Mouse (Mus musculus) yolk sac, embryonic 10.5 days (tissue): ENCODE results near the gene Wdpcp.
A peak's percentile ranks its signal among the peaks of the same experiment; 100 is the strongest.
"Not testable (repeated sequence)": the region's sequence is repeated elsewhere in the genome, so short reads cannot be mapped to it uniquely, and the experiment has no call there.

ENCODE experiments used
- DNase-seq: peaks from one replicate; pipeline ENCODE4 v3.0.0-alpha.2; 2017; ENCODE audit warnings: low spot score

Wdpcp gene

GRCm38 (mm10) chr11:21571700-21572381, at the start of gene Wdpcp, which contains the start of gene Mdh1:
Gene Wdpcp (plus strand): TSS chr11:21572235.
Gene Mdh1 (minus strand): TSS chr11:21572367.
- DNase-seq = peak; percentile 98

- DNase-seq = no peak
Observed at GRCm38 (mm10) chr11:21528676-21529394, 43.2 kb upstream of the Wdpcp start.

- not testable (repeated sequence) for DNase-seq
Observed at GRCm38 (mm10) chr11:21530856-21531255, 41.2 kb upstream of the Wdpcp start.

- DNase-seq = no peak
Observed at GRCm38 (mm10) chr11:21540072-21540471, 32.0 kb upstream of the Wdpcp start.

- DNase-seq = no peak
Observed at GRCm38 (mm10) chr11:21540622-21541021, 31.4 kb upstream of the Wdpcp start.

GRCm38 (mm10) chr11:21542731-21543130, 29.3 kb upstream of the Wdpcp start:
- no peak for DNase-seq

- no peak for DNase-seq
Observed at GRCm38 (mm10) chr11:21545021-21545420, 27.0 kb upstream of the Wdpcp start.

GRCm38 (mm10) chr11:21545951-21546350, 26.1 kb upstream of the Wdpcp start:
- no peak for DNase-seq

- no peak for DNase-seq
Observed at GRCm38 (mm10) chr11:21546671-21547070, 25.4 kb upstream of the Wdpcp start.

- no peak for DNase-seq
Observed at GRCm38 (mm10) chr11:21547518-21547917, 24.5 kb upstream of the Wdpcp start.

GRCm38 (mm10) chr11:21549052-21549451, 23.0 kb upstream of the Wdpcp start:
- no peak for DNase-seq

- peak; percentile 63 for DNase-seq
Observed at GRCm38 (mm10) chr11:21549754-21550153, 22.3 kb upstream of the Wdpcp start.

GRCm38 (mm10) chr11:21550222-21551173, 21.5 kb upstream of the Wdpcp start:
- no peak for DNase-seq

GRCm38 (mm10) chr11:21552049-21552448, 20.0 kb upstream of the Wdpcp start:
- DNase-seq = no peak

- no peak for DNase-seq
Observed at GRCm38 (mm10) chr11:21559727-21560126, 12.3 kb upstream of the Wdpcp start.

- DNase-seq = no peak
Observed at GRCm38 (mm10) chr11:21561347-21561746, 10.7 kb upstream of the Wdpcp start.

- no peak for DNase-seq
Observed at GRCm38 (mm10) chr11:21563617-21564325, 8.3 kb upstream of the Wdpcp start.

- DNase-seq = no peak
Observed at GRCm38 (mm10) chr11:21564681-21565405, 7.2 kb upstream of the Wdpcp start.

- no peak for DNase-seq
Observed at GRCm38 (mm10) chr11:21566934-21567333, 5.1 kb upstream of the Wdpcp start.

GRCm38 (mm10) chr11:21567733-21568132, 4.3 kb upstream of the Wdpcp start:
- no peak for DNase-seq

- no peak for DNase-seq
Observed at GRCm38 (mm10) chr11:21569002-21569401, 3.0 kb upstream of the Wdpcp start.
